Mouse (Mus musculus): ENCODE measurements around the gene Npr1. TPM values are rescaled to one million over a fixed set of nuclear protein-coding genes. Genes with fewer than 3 reads are reported as not detected.

Npr1 gene
- polyA plus RNA-seq, 1 experiment, result 13.6 TPM

- TF ChIP-seq CTCF (IDR thresholded peaks at IDR 0.05; ENCODE audit: low read depth, low read length) (no peak), EP300 (IDR thresholded peaks at IDR 0.05; ENCODE audit: insufficient read depth, low read depth, low read length) (no peak), POLR2A (IDR thresholded peaks at IDR 0.05; ENCODE audit: insufficient read depth, low read length) (no peak)
- Histone ChIP-seq H3K27ac (ENCODE audit: insufficient read depth, low read length) (no peak overlapping the region), H3K4me3 (ENCODE audit: low read depth, low read length) (no peak overlapping the region), H3K36me3 (ENCODE audit: control insufficient read depth, insufficient read depth, low read length, poor library complexity, severe bottlenecking) (no peaks in the 10 kb centered on the region), H3K9ac (ENCODE audit: low read depth, poor library complexity, severe bottlenecking) (no peak overlapping the region), H3K27me3 (ENCODE audit: control insufficient read depth, insufficient read depth, low read length, poor library complexity, severe bottlenecking) (0 out of 2 replicates have a peak, but pooled peaks cover 2% of the 10 kb centered on the region), H3K9me3 (replicated peaks; ENCODE audit: control insufficient read depth, insufficient read depth, low read length, poor library complexity, severe bottlenecking) (no peaks in the 10 kb centered on the region), H3K4me1 (ENCODE audit: control insufficient read depth, insufficient read depth, low read length) (no peaks in the 10 kb centered on the region)
Observed at GRCm38 (mm10) chr3:90460315-90460714, 5.4 kb downstream of the Npr1 start.

- H3K27me3 ChIP-seq (ENCODE audit: control insufficient read depth, insufficient read depth, low read length, poor library complexity, severe bottlenecking), result no peaks in the 10 kb centered on the region
- no peak overlapping the region for H3K9ac ChIP-seq (ENCODE audit: low read depth, poor library complexity, severe bottlenecking)
Observed at GRCm38 (mm10) chr3:90459727-90460126, 5.9 kb downstream of the Npr1 start.

GRCm38 (mm10) chr3:90454931-90455330 is 10.7 kb downstream of the Npr1 start:
- Histone ChIP-seq H3K9me3 (replicated peaks; ENCODE audit: control insufficient read depth, insufficient read depth, low read length, poor library complexity, severe bottlenecking) (no peaks in the 10 kb centered on the region), H3K4me3 (ENCODE audit: low read depth, low read length) (peak overlapping the region; percentile 66), H3K4me1 (ENCODE audit: control insufficient read depth, insufficient read depth, low read length) (no peaks in the 10 kb centered on the region), H3K9ac (ENCODE audit: low read depth, poor library complexity, severe bottlenecking) (peak overlapping the region; percentile 28), H3K36me3 (ENCODE audit: control insufficient read depth, insufficient read depth, low read length, poor library complexity, severe bottlenecking) (no peaks in the 10 kb centered on the region), H3K27me3 (ENCODE audit: control insufficient read depth, insufficient read depth, low read length, poor library complexity, severe bottlenecking) (no peaks in the 10 kb centered on the region), H3K27ac (ENCODE audit: insufficient read depth, low read length) (peak overlapping the region; percentile 40)
- no peak for TF ChIP-seq EP300 (IDR thresholded peaks at IDR 0.05; ENCODE audit: insufficient read depth, low read depth, low read length)
- no peak for TF ChIP-seq POLR2A (IDR thresholded peaks at IDR 0.05; ENCODE audit: insufficient read depth, low read length)
- TF ChIP-seq CTCF (IDR thresholded peaks at IDR 0.05; ENCODE audit: low read depth, low read length), result no peak

More at GRCm38 (mm10) chr3:90459727-90460126, 5.9 kb downstream of the Npr1 start:
- H3K4me3 ChIP-seq (ENCODE audit: low read depth, low read length), result no peak overlapping the region
- TF ChIP-seq EP300 (IDR thresholded peaks at IDR 0.05; ENCODE audit: insufficient read depth, low read depth, low read length) (no peak), POLR2A (IDR thresholded peaks at IDR 0.05; ENCODE audit: insufficient read depth, low read length) (no peak), CTCF (IDR thresholded peaks at IDR 0.05; ENCODE audit: low read depth, low read length) (no peak)
- H3K9me3 ChIP-seq (replicated peaks; ENCODE audit: control insufficient read depth, insufficient read depth, low read length, poor library complexity, severe bottlenecking), result no peaks in the 10 kb centered on the region
- no peaks in the 10 kb centered on the region for H3K4me1 ChIP-seq (ENCODE audit: control insufficient read depth, insufficient read depth, low read length)
- H3K27ac ChIP-seq (ENCODE audit: insufficient read depth, low read length), result no peak overlapping the region
- no peaks in the 10 kb centered on the region for H3K36me3 ChIP-seq (ENCODE audit: control insufficient read depth, insufficient read depth, low read length, poor library complexity, severe bottlenecking)

- TF ChIP-seq CTCF (IDR thresholded peaks at IDR 0.05; ENCODE audit: low read depth, low read length), result no peak
- peak; percentile 40 for TF ChIP-seq POLR2A (IDR thresholded peaks at IDR 0.05; ENCODE audit: insufficient read depth, low read length)
- 0 out of 2 replicates have a peak, but pooled peaks have one; percentile 17 for TF ChIP-seq EP300 (IDR thresholded peaks at IDR 0.05; ENCODE audit: insufficient read depth, low read depth, low read length)
- peaks cover 2% of the 10 kb centered on the region for H3K4me1 ChIP-seq (ENCODE audit: control insufficient read depth, insufficient read depth, low read length)
- H3K27ac ChIP-seq (ENCODE audit: insufficient read depth, low read length), result peak overlapping the region; percentile 90
- H3K36me3 ChIP-seq (ENCODE audit: control insufficient read depth, insufficient read depth, low read length, poor library complexity, severe bottlenecking), result no peaks in the 10 kb centered on the region
- no peaks in the 10 kb centered on the region for H3K27me3 ChIP-seq (ENCODE audit: control insufficient read depth, insufficient read depth, low read length, poor library complexity, severe bottlenecking)
- no peaks in the 10 kb centered on the region for H3K9me3 ChIP-seq (replicated peaks; ENCODE audit: control insufficient read depth, insufficient read depth, low read length, poor library complexity, severe bottlenecking)
- peak overlapping the region; percentile 67 for H3K9ac ChIP-seq (ENCODE audit: low read depth, poor library complexity, severe bottlenecking)
- peak overlapping the region; percentile 71 for H3K4me3 ChIP-seq (ENCODE audit: low read depth, low read length)
Observed at GRCm38 (mm10) chr3:90451396-90452095, 14.1 kb downstream of the Npr1 start.

GRCm38 (mm10) chr3:90450874-90451273 is 14.8 kb downstream of the Npr1 start:
- Histone ChIP-seq H3K4me3 (ENCODE audit: low read depth, low read length) (peak overlapping the region; percentile 71), H3K9ac (ENCODE audit: low read depth, poor library complexity, severe bottlenecking) (peak overlapping the region; percentile 67)
- TF ChIP-seq CTCF (IDR thresholded peaks at IDR 0.05; ENCODE audit: low read depth, low read length) (no peak), POLR2A (IDR thresholded peaks at IDR 0.05; ENCODE audit: insufficient read depth, low read length) (no peak), EP300 (IDR thresholded peaks at IDR 0.05; ENCODE audit: insufficient read depth, low read depth, low read length) (no peak)

GRCm38 (mm10) chr3:90448626-90449025 is 17.0 kb downstream of the Npr1 start:
- peak overlapping the region; percentile 27; the same call in 1 of the 2 replicates for H3K9ac ChIP-seq (ENCODE audit: low read depth, poor library complexity, severe bottlenecking)
- H3K4me1 ChIP-seq (ENCODE audit: control insufficient read depth, insufficient read depth, low read length), result peaks cover 2% of the 10 kb centered on the region
- no peaks in the 10 kb centered on the region for H3K9me3 ChIP-seq (replicated peaks; ENCODE audit: control insufficient read depth, insufficient read depth, low read length, poor library complexity, severe bottlenecking)
- no peaks in the 10 kb centered on the region for H3K36me3 ChIP-seq (ENCODE audit: control insufficient read depth, insufficient read depth, low read length, poor library complexity, severe bottlenecking)
- no peak overlapping the region for H3K4me3 ChIP-seq (ENCODE audit: low read depth, low read length)
- peak overlapping the region; percentile 87 for H3K27ac ChIP-seq (ENCODE audit: insufficient read depth, low read length)
- TF ChIP-seq CTCF (IDR thresholded peaks at IDR 0.05; ENCODE audit: low read depth, low read length) (no peak), EP300 (IDR thresholded peaks at IDR 0.05; ENCODE audit: insufficient read depth, low read depth, low read length) (no peak), POLR2A (IDR thresholded peaks at IDR 0.05; ENCODE audit: insufficient read depth, low read length) (no peak)
- H3K27me3 ChIP-seq (ENCODE audit: control insufficient read depth, insufficient read depth, low read length, poor library complexity, severe bottlenecking), result no peaks in the 10 kb centered on the region

More at GRCm38 (mm10) chr3:90450874-90451273, 14.8 kb downstream of the Npr1 start:
- no peaks in the 10 kb centered on the region for H3K27me3 ChIP-seq (ENCODE audit: control insufficient read depth, insufficient read depth, low read length, poor library complexity, severe bottlenecking)
- peak overlapping the region; percentile 90 for H3K27ac ChIP-seq (ENCODE audit: insufficient read depth, low read length)
- H3K4me1 ChIP-seq (ENCODE audit: control insufficient read depth, insufficient read depth, low read length), result peaks cover 2% of the 10 kb centered on the region
- H3K36me3 ChIP-seq (ENCODE audit: control insufficient read depth, insufficient read depth, low read length, poor library complexity, severe bottlenecking), result no peaks in the 10 kb centered on the region
- no peaks in the 10 kb centered on the region for H3K9me3 ChIP-seq (replicated peaks; ENCODE audit: control insufficient read depth, insufficient read depth, low read length, poor library complexity, severe bottlenecking)

Data from ES-Bruce4 (cell line).